Mouse (Mus musculus): ENCODE results near the gene Snx5.

Snx5 gene

DNA sequence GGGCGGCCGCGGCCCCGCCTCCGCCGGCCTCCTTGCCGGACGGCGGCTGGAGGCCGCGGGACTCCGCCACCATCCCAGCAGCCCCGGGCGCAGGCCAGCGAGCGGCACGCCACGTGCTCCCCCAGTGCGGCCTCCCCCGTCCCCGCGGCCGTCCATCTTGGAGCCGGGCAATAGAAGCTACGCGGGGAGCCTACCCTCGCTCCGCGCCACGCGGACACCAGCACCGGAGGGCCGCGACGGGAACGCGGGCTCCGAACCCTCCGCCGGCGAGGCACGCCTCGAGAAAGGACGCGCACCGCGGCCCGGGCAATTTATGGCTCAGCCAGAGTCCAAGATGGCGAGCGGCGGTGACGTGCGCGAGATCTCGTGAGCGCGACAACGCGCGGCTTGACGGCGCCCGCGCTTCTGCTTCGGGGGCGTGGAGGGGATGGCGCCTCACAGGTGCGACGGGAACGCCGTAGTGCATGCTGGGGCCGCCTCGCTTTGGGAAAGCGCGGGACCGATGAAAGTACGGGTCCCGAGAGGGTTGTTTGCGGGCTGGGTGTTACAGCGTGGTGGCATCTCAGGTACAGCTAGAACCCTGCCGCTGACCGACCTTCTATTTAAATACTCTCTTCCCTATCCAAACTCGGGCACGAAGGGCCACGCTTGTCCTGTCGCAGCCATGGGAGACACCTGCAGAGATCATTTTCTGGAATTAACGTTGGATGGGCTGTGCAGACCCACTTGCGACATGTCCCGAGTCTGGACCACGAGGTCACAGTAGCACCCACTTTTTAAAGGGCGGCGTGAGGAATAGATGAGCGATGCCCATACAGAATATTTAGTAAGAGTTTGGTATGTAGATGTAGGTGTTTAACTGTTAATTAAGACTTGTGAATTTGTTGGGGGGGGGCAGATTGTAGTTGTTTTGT lies at the start of gene Snx5, which contains the start of gene Mgme1:
TSS of gene Snx5 (minus strand) at position 400 of the 914 bp plus-strand sequence.
TSS of gene Mgme1 (plus strand) at position 157 of the 914 bp plus-strand sequence.
- peak; percentile 93 for DNase-seq (ENCODE audit: low read depth, low spot score)

DNA sequence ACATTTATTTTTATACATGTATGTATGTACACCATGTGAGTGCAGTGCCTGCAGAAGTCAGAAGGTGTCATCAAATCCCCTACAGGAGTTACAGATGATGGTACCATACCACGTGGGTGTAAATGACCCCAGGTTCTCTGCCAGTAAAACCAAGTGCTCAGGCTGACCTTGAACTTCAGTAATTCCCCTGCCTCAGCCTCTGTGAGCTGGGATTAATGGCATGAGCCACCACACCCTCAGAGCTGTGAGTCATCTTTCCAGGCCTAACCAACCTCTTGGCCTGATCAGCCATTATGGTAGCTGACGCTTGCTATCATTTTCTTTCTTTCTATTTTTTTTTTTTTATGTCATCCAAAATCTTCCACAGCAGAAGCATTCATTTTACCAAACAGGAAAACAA lies 40.7 kb upstream of the Snx5 start:
- DNase-seq (ENCODE audit: low read depth, low spot score), result peak; percentile 70

DNA sequence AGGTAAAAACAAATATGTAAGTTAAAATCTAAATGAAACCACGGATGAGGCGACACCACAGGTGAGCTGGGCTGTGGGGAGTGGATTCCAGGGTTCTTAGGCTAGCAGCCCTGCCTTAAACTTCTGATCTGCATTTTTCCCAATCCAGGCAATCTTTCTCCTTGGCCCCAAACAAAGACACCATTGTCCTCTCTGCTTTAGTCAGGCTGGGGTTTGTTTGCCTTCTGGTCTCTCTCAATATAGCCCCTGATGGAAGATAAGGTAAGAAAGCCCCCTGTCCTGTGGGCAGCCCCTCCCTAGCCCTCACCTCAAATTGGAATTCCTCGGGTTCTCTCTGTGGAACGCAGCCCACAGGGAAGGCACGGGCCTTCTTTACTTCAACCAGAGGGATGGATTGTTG lies 39.6 kb upstream of the Snx5 start:
- DNase-seq (ENCODE audit: low read depth, low spot score), result no peak

DNA sequence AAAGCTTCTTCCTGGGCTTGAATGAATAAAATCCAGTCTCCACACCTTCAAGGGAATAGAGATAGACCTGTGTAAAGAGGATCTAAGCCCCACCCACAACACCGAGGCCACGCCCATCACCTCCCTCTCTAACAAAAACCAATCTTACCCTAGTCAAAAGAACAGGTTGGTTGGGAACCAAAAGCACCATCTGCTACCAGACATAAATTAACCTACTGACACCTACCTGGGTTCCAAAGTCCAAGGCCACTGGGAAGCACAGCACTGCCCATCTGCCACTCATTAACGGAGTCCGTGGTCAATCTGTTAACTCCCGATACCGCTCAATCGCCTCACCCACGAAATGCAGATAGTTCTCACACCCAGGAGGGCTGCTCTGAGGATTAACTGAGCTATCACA lies 37.9 kb upstream of the Snx5 start:
- no peak for DNase-seq (ENCODE audit: low read depth, low spot score)

DNA sequence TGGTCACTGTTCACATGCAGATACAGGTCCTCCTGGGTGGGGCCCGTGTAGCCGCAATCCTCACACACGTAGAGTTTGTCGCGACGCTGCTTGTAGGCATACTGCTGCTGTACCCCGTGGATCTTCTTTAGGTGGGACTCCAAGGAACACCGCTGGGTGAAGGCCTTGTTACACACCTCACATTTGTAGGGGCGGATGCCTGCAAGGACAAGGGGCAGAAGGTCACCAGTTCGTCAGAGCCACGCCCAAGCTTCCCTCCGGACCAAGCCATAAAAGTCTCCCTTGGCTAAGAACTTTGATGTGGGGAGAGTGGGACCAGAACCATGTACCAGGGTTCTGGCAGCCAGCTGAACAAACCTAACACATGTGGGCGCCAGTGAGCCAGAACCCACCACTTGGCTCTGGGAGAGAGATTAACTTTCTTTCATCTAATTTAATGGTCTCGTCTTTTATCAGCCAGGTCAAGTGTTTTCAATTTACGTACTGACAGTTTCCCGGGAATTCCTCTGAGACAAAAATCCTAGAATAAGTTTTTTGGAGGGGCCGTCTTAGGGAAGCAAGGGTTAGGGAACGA lies 35.1 kb upstream of the Snx5 start:
- DNase-seq (ENCODE audit: low read depth, low spot score), result no peak

DNA sequence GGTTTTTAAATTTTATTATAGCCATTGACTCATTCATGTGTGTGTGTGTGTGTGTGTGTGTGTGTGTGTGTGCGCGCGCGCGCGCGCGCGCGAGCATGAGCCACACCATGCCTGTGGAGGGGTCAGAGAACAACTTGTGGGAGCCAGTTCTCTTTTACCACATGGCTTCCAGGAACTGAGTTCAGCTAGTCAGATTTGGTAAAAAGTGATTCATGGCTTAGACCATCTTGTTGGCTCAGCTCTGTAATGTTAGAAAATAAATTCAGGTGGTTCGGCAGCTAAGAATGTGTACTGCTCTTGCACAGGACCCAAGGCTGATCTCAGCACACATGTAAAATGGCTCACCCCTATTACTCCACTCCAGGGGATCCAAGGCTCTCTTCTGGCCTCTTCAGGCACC lies 30.4 kb upstream of the Snx5 start:
- peak; percentile 51 for DNase-seq (ENCODE audit: low read depth, low spot score)

DNA sequence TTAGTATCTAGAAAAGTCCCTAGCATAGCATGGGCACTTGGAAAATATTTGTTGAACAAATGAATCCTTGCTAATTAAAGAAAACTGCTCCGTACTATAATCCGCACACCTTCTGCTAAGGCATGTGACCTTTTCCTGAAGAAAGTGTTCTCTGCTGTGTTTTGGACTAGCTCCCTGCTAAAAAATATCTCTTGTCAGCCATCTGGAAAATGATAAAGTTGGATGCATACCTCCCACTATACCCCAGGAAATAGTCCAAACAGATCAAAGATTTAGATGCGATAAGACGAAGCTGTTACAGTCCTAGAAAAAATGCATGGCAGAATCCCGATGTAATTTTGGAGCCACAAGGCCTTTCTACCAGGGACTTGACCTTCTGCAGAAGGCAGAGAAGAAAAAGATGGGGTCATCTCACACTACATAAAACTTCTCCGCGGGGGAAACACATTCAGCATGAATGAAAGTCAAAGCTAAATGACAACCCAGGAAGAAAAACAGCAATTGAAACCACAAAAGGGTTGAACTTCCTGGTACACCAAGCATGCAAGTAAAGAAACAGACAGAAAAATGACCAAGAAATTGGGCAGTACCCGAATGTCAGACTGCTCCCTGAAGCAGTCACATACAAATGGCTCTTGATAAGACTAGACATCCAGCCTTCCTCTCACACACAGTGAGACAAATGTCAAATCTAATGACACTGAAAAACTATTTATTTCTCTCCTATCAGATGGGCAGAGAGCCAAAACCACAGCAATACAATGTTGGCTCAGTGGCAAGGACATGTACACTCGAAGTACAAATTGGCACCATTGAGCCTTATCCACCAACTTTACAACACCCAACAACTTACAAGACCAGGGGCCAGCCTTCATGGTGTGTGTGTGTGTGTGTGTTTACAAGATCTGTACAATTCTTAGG lies 29.3 kb upstream of the Snx5 start:
- peak; percentile 72 for DNase-seq (ENCODE audit: low read depth, low spot score)

DNA sequence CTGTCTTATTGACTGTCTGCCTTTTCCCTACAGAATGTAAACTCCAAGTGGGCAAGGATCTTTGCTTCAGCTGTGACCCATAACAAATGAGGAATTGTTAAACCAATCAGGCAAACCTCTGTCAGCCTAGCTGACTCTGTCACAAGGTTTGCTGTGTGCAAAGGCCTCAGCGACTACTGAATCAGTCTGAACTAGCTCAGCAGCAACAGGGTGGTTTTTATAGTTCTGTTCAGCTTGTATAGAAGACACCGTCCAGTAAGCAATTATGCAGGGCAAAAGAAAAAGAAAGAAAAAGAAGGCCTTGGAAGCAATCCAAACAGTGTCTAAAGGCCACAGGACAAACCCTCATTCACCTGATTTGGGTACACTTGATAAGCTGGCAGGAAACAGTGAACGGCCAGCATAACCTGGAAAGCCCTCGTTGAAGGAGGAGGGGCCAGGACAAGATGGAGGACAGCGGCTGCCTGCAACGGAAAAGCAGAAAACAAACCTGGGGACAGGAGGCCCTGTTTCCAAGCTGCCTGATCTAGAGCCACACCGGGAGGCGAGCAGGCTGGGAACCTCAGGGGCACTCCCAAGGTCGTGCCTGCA lies 24.5 kb upstream of the Snx5 start:
- DNase-seq (ENCODE audit: low read depth, low spot score), result no peak

DNA sequence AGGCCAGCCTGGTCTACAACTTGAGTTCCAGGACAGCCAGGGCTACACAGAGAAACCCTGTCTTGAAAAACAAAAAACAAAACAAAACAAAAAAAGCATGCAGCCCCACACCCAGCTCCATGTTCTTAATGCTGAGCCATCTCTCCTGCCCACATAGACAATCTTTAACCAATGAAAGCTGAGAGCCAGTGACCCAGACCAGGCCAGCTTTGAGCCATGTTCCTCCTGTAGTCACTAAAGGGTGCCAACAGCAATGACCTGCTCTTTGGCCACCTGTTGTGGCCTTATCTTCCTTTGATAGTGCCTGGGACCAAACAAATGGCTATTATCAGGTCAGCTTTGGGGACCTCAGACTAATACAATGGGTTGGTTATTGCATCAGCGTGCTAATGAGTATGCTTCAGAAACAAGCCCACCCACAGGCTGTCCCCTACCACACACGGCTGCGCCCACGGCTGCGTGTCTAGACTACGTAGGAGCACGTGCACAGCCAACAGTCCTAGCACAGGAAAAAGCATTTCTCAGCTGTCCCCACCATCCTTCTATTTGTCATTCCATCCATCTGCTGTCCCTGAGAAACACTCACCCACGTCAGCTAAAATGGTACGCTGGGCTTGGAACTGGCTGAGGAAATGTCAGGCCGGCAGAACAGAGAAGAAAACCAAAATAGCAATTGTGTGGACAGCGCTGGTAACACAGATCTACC lies 21.0 kb upstream of the Snx5 start:
- no peak for DNase-seq (ENCODE audit: low read depth, low spot score)

DNA sequence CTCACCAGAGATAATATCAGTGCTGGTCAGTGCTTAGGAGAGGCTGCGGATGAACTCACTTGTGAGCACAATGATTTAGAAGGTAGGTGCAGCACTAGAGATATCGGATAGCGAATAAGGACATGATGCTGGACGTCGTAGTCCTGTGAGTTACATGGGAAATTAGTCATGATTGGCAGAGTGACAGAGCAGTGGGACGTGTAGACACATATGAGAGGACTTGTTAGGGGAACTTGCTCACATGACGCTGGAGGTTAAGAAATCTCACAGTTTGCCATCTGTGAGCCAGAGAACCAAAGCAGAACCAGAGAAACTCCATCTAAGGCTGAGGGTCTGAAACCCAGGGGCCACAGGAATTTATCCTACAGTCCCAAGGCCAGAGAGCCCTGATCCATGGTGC lies 19.6 kb upstream of the Snx5 start:
- DNase-seq (ENCODE audit: low read depth, low spot score), result peak; percentile 29

DNA sequence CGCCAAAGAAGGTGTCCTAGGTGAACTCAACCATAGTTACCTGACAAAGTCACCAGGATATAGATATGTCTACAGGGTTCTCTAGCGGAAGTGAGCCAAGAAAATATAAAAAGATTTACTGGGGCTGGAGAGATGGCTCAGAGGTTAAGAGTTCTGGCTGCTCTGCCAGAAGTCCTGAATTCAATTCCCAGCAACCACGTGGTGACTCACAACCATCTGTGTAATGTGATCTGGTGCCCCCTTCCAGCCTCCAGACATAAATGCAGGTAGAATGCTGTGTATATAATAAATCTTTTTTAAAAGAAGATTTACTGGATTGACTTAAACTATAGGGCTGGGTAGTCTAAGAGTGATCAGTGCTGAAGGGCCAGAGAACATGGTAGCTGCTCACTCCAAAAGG lies 10.7 kb upstream of the Snx5 start:
- DNase-seq (ENCODE audit: low read depth, low spot score), result peak; percentile 86

DNA sequence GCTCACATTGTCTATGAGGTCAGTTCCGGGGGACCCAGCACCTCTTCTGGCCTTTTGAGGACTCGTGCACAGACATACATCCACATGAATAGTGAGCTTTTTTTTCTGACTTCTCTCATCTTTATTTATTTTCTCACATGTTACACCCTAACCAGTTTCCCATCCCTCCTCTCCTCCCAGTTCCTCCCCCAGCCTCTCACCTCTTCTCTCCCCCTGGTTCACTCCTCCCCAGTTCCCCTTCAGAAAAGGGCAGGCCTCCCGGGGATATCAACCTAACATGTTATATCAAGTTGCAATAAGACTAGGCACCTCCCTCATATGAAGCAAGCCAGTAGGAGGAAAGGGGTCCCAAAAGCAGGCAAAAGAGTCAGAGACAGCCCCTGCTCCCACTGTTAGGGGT lies 9.9 kb upstream of the Snx5 start:
- no peak for DNase-seq (ENCODE audit: low read depth, low spot score)

DNA sequence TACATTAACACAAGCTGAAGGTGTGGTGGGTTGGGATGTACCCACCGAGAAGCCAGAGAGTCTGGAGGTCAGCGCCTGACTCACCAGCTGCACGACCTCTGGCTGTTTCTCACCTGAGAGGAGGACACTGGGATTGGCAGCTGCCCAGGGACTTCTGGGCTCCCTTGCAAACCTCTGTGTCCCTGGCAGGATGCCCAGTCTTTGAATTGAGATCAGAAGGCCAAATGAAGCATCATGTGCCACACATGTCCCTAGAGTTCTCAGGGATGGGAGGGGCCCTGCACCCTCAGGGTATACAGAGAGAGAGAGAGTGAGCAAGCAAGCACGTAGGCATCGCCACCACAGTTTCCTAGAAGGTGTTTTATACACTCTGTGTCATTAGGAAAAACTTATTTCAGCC lies 9.0 kb upstream of the Snx5 start:
- DNase-seq (ENCODE audit: low read depth, low spot score), result peak; percentile 62

DNA sequence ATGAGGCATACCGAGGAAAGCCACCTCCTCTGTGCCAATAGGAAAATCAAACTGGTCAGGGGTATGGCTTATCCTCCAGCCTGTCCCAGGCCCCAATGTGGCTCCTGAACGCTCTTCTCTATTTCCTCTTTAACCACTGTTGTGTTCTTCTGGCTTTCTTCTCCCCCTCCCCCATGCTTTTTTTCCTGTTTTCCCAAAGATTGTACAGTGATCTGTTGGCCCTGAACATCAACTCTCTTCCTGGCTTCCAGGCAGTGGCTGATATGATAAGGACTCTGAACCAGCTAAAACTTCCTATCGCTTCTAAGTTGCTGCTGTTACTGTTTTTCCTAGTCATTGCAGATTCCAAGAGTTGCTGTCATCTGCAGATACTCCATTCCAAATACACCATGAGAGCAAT lies 6.2 kb upstream of the Snx5 start:
- DNase-seq (ENCODE audit: low read depth, low spot score), result no peak

DNA sequence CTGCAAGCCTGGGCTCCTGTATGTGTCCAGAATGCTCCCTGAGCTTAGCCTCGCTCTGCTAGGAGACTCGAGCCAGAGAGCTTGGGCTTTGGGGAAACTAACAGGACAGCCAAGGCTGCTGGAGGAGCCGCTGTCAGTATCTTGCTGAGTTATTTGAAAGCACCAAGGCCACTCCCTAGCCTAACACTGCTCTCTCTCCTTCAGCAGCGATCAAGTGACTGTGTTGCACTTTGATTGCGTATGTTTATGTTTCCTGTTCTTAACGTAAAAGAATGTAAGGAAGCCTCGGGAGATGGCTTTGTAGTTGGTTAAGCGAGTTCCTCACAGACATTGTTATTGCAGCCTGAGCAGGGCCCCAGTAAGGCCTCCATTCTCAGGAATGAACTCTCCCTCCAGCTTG lies 4.0 kb upstream of the Snx5 start:
- DNase-seq (ENCODE audit: low read depth, low spot score), result no peak

DNA sequence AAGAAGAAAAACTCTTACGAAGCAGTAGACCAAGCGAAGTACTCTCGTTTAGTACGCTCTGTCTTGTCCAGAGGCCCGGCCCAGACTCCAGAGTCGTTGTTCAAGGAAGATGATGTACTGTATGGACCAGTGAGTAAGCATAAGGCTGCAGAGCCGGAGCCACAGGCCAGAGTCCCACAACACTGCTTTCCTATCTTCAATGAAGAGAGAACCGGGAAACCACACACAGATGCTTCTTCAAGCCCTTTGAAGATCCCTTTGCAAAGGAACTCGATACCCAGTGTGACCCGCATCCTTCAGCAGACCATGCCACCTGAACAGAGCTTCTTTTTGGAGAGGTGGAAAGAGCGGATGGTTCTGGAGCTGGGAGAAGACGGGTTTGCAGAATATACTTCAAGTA lies 1.4 kb upstream of the Snx5 start:
- no peak for DNase-seq (ENCODE audit: low read depth, low spot score)

DNA sequence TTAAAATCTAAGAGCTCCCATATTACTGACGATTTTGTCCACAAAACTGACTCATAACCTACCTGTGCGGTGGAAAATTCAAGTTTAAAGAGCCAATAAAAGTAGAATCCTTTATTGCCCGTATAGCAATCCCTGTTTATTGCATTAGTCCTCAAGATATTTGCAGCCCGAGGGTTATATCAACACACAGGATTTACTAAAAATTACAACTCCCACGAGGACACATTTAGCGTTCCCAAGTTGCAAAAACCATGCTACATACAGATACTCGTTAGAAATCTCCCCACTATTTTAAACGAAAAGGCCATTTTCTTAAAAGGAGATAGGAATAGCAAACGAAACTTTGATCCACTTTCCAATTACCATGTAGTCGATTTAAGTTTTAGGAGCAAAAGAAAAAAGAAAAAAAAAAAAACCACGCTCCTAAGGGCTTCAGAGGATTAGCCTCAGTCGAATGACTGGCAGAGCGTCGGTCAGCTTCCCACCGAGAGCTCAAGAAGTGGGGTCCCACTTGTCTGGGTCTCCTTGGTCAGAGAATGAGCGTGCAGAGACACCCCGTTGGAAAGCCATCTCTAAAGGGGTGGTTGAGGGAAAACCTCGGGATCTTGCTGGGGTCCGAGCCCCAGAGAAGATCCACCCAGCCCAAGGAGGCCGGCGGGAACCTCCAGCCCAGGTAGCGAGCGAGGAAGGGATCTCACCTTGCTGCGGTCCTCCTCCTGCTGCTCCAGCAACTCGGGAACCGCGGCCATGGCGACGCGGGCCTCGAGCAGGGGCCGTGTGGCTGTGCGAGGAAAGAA lies 829 bp downstream of the Snx5 start:
- DNase-seq (ENCODE audit: low read depth, low spot score), result no peak

DNA sequence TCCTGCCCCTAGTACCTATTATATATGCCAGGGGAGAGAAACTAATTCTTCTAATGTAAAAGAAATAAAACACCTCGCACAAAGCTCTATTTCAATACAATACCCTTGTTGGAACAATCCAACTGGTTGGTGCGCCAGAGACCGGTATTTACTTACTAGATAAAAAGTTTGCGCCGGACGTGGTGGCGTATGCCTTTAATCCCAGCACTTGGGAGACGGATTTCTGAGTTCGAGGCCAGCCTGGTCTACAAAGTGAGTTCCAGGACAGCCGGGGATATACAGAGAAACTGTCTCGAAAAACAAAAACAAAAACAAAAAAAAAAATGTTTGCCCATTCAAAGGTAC lies 1.4 kb downstream of the Snx5 start:
- DNase-seq (ENCODE audit: low read depth, low spot score), result no peak

DNA sequence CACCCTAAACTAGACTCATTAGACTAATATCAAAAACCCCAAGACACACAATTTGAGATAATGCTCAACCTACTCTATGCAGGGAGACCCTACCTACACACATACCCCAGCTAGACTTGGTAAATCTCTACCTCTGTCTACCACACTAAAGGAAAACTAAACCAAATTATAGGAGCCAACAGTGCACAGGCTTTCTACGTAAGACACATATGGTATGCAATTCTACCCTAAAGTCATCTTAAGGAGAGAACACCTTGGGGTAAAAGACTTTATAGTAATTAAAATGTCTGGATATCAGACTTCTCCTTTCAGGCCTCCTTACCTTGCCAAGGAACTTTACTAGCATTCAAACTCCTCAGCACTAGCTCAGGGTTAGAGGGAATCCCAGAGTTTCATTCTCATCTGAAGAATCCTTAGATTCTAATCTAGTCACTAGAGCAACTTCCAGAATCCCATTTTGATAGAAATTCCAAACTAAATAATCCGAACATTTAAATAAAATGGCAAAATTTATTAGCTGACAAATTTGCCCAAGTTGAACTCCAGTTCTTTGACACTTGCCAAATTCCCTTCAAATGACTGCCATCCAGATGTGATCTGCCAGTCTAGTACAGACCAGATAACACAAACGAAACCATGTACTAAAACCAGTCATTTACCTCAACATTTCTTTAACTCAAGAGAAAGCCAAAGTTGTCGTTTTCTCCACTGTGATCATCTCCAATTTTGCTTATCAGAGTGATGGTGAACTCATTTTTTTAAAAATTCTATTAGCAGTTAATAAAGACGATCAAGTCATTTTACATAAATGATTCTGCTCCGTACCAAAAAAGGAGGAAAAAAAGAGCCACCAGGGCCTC lies 2.0 kb downstream of the Snx5 start:
- DNase-seq (ENCODE audit: low read depth, low spot score), result no peak

DNA sequence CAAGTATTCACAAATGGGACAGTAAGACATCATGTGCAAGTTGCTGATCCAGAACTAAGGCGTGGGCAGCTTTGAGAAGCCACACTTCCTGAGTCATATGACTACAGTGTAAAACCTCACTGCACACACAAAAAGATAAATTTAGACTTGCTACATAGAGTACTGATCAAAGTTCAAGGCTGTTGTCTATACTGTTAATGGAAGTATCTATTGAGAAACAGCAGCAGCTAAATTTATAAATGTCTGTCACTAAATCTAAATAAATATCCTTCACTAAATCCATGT lies 3.0 kb downstream of the Snx5 start:
- no peak for DNase-seq (ENCODE audit: low read depth, low spot score)

All from 3T3-L1 (cell line).